Mouse (Mus musculus): ENCODE data around the gene Stk4.

Stk4 gene

GRCm38 (mm10) chr2:164128576-164129411 is 58.7 kb downstream of the Stk4 start:
- DNase-seq (ENCODE audit: low spot score) = no peak

GRCm38 (mm10) chr2:164131586-164131985 is 61.5 kb downstream of the Stk4 start:
- DNase-seq (ENCODE audit: low spot score) = no peak

- peak; percentile 37 for DNase-seq (ENCODE audit: low spot score)
These were observed 64.4 kb downstream of the Stk4 start for GRCm38 (mm10) chr2:164134563-164134962.

GRCm38 (mm10) chr2:164135367-164135766 is 65.2 kb downstream of the Stk4 start:
- no peak for DNase-seq (ENCODE audit: low spot score)

DNA sequence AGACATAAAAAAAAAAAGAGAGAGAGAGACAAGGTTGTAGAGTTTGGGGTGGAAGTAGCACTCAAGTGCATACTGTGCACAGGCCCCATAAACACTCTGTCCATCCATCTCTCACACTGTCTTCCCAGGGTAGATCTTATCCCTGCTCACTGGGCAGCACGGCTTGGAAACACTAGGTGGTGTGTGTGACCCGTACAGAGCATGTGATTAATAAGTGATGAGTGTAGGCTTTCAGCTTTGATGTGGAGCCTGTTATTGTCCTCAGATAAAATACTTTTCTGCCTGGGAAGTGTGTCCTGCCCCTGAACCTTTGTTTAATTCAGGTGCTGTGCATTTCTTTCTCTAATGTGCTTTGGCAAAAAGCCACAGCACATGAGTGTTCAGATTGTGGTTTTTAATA is 66.3 kb downstream of the Stk4 start:
- peak; percentile 45 for DNase-seq (ENCODE audit: low spot score)

DNA sequence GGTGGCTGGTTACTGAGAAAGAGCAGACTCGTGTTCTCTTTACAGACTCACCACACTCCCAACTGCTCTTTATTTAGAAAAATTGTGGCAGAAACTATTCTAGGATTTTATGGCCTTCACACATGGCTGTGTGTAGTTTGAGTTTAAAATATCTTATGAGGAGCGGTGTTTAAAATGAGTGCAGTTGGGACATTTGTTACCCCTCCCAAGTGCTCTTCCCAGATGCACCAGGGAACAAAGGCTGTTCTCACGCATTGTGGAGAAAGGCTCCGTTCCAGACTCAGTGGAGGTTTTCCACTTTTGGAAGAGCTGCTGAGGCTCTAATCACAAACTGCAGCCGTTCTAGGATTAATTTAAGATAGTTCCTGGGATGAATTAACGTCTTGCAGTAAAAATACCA is 67.6 kb downstream of the Stk4 start:
- DNase-seq (ENCODE audit: low spot score) = no peak

- no peak for DNase-seq (ENCODE audit: low spot score)
These were observed 71.9 kb downstream of the Stk4 start for GRCm38 (mm10) chr2:164142021-164142420.

DNA sequence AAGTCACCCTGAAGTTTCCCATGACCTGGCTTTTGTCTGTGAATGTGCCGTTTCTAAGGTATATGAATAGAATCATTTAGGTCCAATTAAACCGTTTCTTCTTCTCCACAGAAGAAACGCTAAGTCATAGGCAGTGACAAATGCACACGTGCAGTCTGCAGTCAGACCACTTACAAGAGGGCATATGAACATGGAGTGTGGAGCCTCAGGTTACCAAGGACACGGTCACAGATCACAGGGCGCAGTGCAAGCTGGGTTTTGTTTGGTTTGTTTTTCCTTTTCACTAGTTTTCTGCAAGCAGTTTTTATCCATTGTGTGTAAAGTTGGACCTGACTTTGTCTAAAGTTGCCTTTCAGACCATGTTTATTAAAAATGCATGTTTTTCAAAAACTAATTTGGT is 73.9 kb downstream of the Stk4 start:
- no peak for DNase-seq (ENCODE audit: low spot score)

DNA sequence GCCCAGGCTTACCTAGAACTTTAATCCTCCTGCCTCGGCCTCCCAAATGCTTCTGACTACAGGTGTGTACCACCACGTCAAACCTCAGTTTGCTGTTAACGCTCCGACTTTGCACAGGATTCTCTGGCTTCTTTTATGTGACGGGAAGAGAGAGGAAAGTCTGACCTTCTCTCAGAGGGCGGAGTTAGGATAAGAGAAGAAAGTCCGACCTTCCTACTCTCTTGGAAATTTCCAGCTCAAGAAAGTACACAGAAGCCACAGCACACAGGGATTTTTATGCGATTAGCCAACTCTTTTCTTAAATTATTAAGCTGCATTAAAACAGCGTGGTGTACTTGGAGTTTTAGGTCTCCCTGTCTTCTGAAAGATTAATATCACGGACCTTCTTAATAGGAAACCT is 74.4 kb downstream of the Stk4 start:
- DNase-seq (ENCODE audit: low spot score) = no peak

DNA sequence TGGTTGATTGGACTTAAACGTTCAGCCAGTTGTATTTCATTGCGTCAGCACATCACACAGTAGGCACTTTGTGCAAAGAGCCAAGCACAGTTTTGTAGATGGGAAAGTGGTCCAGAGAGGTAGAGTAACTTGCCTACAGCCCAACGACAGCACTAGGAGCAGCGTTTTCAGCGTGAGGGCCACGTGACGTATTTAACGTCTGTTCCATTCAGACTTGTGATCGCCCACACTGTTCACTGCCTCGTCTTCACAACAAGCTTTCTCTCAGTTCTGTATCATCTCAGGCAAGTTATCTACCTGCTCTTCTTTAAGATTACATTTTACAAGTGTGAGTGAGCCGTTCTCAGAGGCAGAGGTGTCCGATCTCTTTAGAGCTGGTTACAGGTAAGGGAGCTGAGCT is 76.4 kb downstream of the Stk4 start:
- no peak for DNase-seq (ENCODE audit: low spot score)

DNA sequence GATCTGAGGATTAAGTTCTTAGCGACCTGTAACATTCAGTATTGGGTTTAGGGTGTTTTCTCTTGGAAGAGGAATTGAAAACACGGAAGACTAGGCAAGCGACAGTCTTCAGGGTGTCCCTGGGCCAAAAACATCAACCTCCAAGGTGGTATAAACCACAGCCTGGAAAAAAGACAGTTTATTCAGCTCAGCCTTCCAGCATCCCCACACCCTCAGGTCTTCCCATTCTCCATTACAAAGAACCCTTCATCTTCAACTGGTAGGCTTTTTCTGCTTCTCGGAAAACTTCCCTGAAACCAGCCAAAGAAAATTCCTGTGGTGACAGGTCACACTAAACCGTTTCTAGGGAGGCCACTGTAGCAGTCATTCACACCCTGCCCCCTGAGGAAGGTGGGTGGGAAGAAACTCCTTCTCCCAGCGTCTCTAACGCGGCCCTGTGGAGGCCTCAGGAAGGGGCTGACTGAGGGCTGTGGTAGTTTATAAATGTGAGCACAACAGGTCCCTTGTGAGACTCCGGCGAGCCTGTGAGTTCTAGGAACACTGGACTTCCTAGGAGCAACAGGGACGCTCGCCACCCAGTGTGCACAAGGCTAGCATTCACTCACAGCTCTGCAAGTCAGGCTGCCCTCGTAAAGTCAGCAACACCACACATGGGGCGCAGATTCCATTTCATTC is 80.1 kb downstream of the Stk4 start:
- DNase-seq (ENCODE audit: low spot score) = no peak

GRCm38 (mm10) chr2:164152341-164152740 is 82.2 kb downstream of the Stk4 start:
- DNase-seq (ENCODE audit: low spot score) = no peak

DNA sequence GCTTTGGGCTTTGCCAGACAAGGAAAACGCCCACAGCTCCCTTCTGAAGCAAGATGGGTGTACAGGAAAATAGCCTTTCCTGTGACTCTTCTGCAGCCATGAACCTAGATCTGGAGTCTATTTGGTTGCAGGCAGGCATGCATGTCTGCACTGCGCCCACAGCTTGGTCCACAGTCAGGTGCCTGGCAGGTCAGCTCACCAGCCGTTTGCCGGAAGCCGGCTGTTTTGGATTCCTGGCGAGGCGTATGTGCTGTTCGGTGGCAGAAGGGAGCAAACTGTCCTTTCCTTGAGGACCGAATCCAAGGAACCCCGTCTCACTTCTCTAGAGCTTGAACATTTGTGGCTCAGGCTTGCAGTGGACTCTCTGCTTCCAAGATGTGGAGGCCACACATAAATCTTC is 83.9 kb downstream of the Stk4 start:
- DNase-seq (ENCODE audit: low spot score) = no peak

- DNase-seq (ENCODE audit: low spot score) = no peak
These were observed 86.0 kb downstream of the Stk4 start for GRCm38 (mm10) chr2:164156158-164156557.

DNA sequence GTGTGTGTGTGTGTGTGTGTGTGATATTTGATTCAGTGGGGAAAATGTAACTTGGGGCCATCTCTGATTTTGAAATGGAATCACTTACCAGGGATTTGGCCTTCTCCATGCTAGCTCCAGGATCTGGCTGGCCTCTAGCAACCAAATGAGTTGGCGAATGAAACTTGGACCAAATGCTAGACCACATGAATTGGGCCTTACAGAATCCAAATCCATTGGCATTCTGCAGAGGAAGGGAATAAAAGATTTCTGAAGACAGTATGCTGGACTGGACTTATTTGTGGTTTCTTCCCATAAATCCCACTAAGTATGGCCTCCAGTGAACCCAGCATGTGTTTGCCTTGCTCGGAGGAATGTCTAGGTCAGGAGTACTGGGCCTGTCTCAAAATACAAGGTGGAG is 88.7 kb downstream of the Stk4 start:
- no peak for DNase-seq (ENCODE audit: low spot score)

GRCm38 (mm10) chr2:164161515-164162055 is 91.5 kb downstream of the Stk4 start:
- DNase-seq (ENCODE audit: low spot score) = no peak

- DNase-seq (ENCODE audit: low spot score) = no peak
These were observed 94.8 kb downstream of the Stk4 start for GRCm38 (mm10) chr2:164164941-164165340.

DNA sequence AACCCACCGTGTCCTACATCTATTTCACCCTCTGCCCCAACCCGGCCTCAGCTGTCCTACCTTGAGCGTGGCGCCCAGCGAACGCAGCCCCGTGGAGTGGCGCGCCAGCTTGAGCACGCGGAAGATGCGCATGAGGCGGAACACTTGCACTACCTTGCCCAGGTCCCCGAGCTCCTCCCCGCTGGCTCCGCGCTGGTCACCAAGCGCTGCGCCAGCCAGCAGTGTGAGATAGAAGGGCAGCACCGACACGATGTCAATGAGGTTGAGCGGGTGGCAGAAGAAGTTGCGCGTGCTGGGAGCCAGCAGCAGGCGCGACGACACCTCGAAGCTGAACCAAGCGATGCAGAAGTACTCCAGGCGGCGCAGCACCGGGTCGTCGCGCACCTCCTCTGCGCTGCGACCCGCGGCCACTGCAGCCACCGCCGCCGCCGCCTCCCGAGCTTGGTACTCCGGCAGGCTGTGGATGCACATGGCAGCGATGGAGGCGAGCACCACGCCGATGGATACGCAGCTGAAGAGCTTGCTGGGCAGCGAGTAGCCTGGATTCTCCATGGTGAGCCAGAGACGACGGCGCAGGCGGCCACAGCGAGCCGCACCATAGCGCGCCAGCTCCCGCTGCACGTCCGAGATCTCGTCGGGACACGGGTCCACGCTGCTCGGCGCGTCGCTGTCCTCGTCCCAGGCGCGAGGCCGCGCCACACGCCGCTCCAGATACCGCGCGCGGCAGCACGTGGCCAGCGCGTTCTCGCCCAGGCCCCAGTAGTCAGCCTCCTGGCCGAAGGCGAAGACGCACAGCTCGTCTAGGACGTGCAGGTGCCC is 97.8 kb downstream of the Stk4 start:
- DNase-seq (ENCODE audit: low spot score) = no peak

DNA sequence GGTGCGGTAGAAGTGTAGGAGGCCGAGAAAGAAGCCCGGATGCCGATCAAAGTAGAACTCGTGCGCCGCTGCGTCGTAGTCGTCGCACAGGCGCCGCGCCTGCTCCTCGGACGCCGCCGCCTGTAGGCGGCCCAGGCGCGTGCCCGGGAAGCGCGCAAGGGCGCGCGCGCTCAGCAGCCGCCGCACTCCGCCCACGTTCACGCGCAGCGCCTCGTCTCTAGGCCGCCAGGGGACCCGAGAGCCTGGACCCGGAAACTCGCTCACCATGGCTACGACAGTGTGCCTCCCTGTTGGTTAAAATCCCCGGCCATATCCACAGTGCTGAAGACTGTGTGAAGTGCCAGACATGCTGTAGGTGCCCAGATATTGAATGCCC is 98.4 kb downstream of the Stk4 start:
- DNase-seq (ENCODE audit: low spot score) = peak; percentile 41

DNA sequence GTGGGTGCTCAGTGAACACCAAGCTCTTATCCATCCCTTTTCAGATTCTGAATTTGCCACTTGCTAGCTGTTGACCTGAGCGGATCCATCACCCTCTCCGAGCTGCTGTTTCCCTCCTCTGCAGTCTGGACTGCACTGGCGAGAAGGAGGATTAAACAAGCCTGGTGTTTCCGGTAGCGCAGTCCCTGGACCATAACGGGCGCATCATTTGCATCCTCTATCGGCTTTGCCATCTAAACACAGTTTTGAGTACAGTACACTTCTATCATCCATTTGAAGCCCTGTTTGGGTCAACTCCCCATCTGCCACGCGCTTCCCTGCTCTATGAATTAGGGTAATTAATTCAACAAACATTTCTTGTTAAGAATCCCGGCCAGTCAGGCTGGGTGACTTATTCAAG is 100.2 kb downstream of the Stk4 start:
- no peak for DNase-seq (ENCODE audit: low spot score)

- peak; percentile 45 for DNase-seq (ENCODE audit: low spot score)
These were observed 100.8 kb downstream of the Stk4 start, which contains the start of gene Kcns1 for GRCm38 (mm10) chr2:164170902-164171301. Gene Kcns1, minus strand, starts transcription at chr2:164171113.

DNA sequence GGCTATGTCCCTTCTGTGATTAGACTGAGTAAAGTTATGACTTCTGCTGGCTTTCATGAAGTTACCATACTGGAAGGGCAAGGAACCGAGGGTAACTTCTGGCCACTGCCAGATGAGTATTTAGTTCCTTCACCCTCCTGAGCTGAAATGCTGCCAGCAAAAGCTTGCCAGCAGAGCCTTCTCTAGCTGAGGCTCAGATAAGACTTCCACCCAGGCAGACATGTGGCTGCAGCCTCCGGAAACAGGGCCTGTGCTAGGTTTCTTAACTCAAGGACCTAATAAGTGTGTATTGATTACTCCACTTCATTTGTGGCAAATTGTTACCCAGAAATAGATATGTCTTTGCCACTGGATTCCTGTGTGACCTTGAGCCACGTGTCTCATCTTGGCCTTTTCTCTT is 103.3 kb downstream of the Stk4 start:
- no peak for DNase-seq (ENCODE audit: low spot score)

All from retina, embryonic 14.5 days (tissue).